Mouse (Mus musculus) cerebellum, adult 11 months (tissue): ENCODE data around the gene Sfxn2.
A peak's percentile ranks its signal among the peaks of the same experiment; 100 is the strongest.
"Not testable (repeated sequence)": the region's sequence is repeated elsewhere in the genome, so short reads cannot be mapped to it uniquely, and the experiment has no call there.

Experiments
- DNase-seq: peaks from one replicate; pipeline ENCODE4 v3.0.0; 2022

The Sfxn2 gene

GRCm38 (mm10) chr19:46547565-46547964 is 25.6 kb upstream of the Sfxn2 start:
- no peak for DNase-seq

- DNase-seq: no peak
These were observed 25.1 kb upstream of the Sfxn2 start for GRCm38 (mm10) chr19:46548110-46548509.

GRCm38 (mm10) chr19:46550385-46550784 is 22.8 kb upstream of the Sfxn2 start:
- DNase-seq: no peak

- no peak for DNase-seq
These were observed 20.7 kb upstream of the Sfxn2 start for GRCm38 (mm10) chr19:46552496-46552895.

GRCm38 (mm10) chr19:46553541-46553955 is 19.6 kb upstream of the Sfxn2 start:
- DNase-seq: no peak

GRCm38 (mm10) chr19:46558009-46558408 is 15.2 kb upstream of the Sfxn2 start:
- no peak for DNase-seq

- DNase-seq: peak; percentile 54
These were observed 14.5 kb upstream of the Sfxn2 start for GRCm38 (mm10) chr19:46558631-46559030.

- peak; percentile 70 for DNase-seq
These were observed 11.0 kb upstream of the Sfxn2 start for GRCm38 (mm10) chr19:46562132-46562531.

GRCm38 (mm10) chr19:46562581-46563515 is 10.3 kb upstream of the Sfxn2 start:
- DNase-seq: peak; percentile 57

GRCm38 (mm10) chr19:46563603-46564002 is 9.6 kb upstream of the Sfxn2 start:
- DNase-seq: no peak

GRCm38 (mm10) chr19:46564043-46564462 is 9.1 kb upstream of the Sfxn2 start:
- DNase-seq: no peak

GRCm38 (mm10) chr19:46571211-46571877 is 1.8 kb upstream of the Sfxn2 start:
- not testable (repeated sequence) for DNase-seq

GRCm38 (mm10) chr19:46571878-46572244 is 1.3 kb upstream of the Sfxn2 start:
- no peak for DNase-seq

- DNase-seq: no peak
These were observed 617 bp upstream of the Sfxn2 start for GRCm38 (mm10) chr19:46572548-46572947.

- DNase-seq: no peak
These were observed 825 bp downstream of the Sfxn2 start for GRCm38 (mm10) chr19:46573990-46574389.

GRCm38 (mm10) chr19:46575196-46575595 is 2.0 kb downstream of the Sfxn2 start:
- no peak for DNase-seq

GRCm38 (mm10) chr19:46587823-46588508 is 14.8 kb downstream of the Sfxn2 start:
- peak; percentile 80 for DNase-seq

GRCm38 (mm10) chr19:46591575-46591974 is 18.4 kb downstream of the Sfxn2 start:
- no peak for DNase-seq

- DNase-seq: no peak
These were observed 19.7 kb downstream of the Sfxn2 start for GRCm38 (mm10) chr19:46592751-46593439.

- no peak for DNase-seq
These were observed 25.0 kb downstream of the Sfxn2 start for GRCm38 (mm10) chr19:46598187-46598586.

- peak; percentile 93 for DNase-seq
These were observed 25.6 kb downstream of the Sfxn2 start, which contains the start of gene Wbp1l for GRCm38 (mm10) chr19:46598720-46599252. Wbp1l (plus strand) TSS chr19:46599084.
